Mouse (Mus musculus): ENCODE measurements around the gene Ptprc. TPM values are rescaled to one million over a fixed set of nuclear protein-coding genes. Genes with fewer than 3 reads are reported as not detected.

Ptprc gene
- polyA plus RNA-seq, 1 experiment from 2014 or later, result 0.61 TPM

- peaks cover 6% of the 10 kb centered on the region for H3K4me1 ChIP-seq (replicated peaks; ENCODE audit: control insufficient read depth, insufficient read depth, low read length)
- H3K36me3 ChIP-seq (ENCODE audit: control insufficient read depth, insufficient read depth), result no peaks in the 10 kb centered on the region
- no peaks in the 10 kb centered on the region for H3K27me3 ChIP-seq (replicated peaks; ENCODE audit: control insufficient read depth, insufficient read depth, low read length)
- no peak overlapping the region for H3K4me2 ChIP-seq (ENCODE audit: low read length)
- 95% methylated on average over 6 of the region's 6 CpGs for whole genome bisulfite sequencing
- no peak overlapping the region for H3K27ac ChIP-seq (ENCODE audit: low read length)
- H3K4me3 ChIP-seq (replicated peaks; ENCODE audit: low read length), result no peak overlapping the region
- no peaks in the 10 kb centered on the region for H3K9me3 ChIP-seq (ENCODE audit: control insufficient read depth, low read length)
- H3K9ac ChIP-seq (replicated peaks; ENCODE audit: low read depth, low read length), result no peak overlapping the region
- ATAC-seq, result no peak
Measured at GRCm38 (mm10) chr1:138137024-138137577, 38.4 kb downstream of the Ptprc start.

DNA sequence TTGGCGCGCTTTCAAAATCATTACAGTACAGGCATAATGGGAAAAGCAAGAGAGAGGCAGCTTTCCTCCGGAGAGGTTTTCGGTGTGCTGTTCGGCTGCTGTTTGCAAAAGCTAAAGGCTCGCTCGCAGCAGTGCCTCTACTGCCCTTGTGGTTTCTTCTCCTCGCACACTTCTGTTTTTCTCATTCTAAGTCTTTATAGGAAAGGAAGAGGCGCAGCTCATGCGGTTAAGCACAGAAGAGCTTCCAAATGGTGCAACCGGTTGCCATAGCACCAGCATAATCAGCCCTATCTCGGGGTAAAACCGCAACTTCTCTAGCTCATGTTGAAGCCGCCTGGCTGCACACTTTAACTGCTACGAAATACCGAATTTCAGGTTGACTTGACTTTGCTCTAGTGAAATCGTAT is 39.1 kb downstream of the Ptprc start:
- Histone ChIP-seq H3K4me3 (replicated peaks; ENCODE audit: low read length) (peak overlapping the region; percentile 47), H3K4me2 (ENCODE audit: low read length) (peak overlapping the region; percentile 69), H3K9ac (replicated peaks; ENCODE audit: low read depth, low read length) (peak overlapping the region; percentile 46), H3K27me3 (replicated peaks; ENCODE audit: control insufficient read depth, insufficient read depth, low read length) (no peaks in the 10 kb centered on the region), H3K4me1 (replicated peaks; ENCODE audit: control insufficient read depth, insufficient read depth, low read length) (peaks cover 6% of the 10 kb centered on the region), H3K9me3 (ENCODE audit: control insufficient read depth, low read length) (no peaks in the 10 kb centered on the region), H3K36me3 (ENCODE audit: control insufficient read depth, insufficient read depth) (no peaks in the 10 kb centered on the region), H3K27ac (ENCODE audit: low read length) (peak overlapping the region; percentile 81)
- ATAC-seq, result peak; percentile 98
- 6% methylated on average over 17 of the region's 17 CpGs for WGBS

- Histone ChIP-seq H3K36me3 (ENCODE audit: control insufficient read depth, insufficient read depth) (no peaks in the 10 kb centered on the region), H3K9me3 (ENCODE audit: control insufficient read depth, low read length) (no peaks in the 10 kb centered on the region), H3K4me1 (replicated peaks; ENCODE audit: control insufficient read depth, insufficient read depth, low read length) (peaks cover 6% of the 10 kb centered on the region), H3K27ac (ENCODE audit: low read length) (peak overlapping the region; percentile 81), H3K4me2 (ENCODE audit: low read length) (peak overlapping the region; percentile 69), H3K27me3 (replicated peaks; ENCODE audit: control insufficient read depth, insufficient read depth, low read length) (no peaks in the 10 kb centered on the region), H3K9ac (replicated peaks; ENCODE audit: low read depth, low read length) (peak overlapping the region; percentile 46), H3K4me3 (replicated peaks; ENCODE audit: low read length) (peak overlapping the region; percentile 47)
- WGBS, result 12% methylated on average over 9 of the region's 9 CpGs
- ATAC-seq, result no peak
Measured at GRCm38 (mm10) chr1:138135637-138136372, 39.7 kb downstream of the Ptprc start.

GRCm38 (mm10) chr1:138135117-138135516 is 40.4 kb downstream of the Ptprc start:
- Histone ChIP-seq H3K9ac (replicated peaks; ENCODE audit: low read depth, low read length) (no peak overlapping the region), H3K27me3 (replicated peaks; ENCODE audit: control insufficient read depth, insufficient read depth, low read length) (no peaks in the 10 kb centered on the region), H3K4me1 (replicated peaks; ENCODE audit: control insufficient read depth, insufficient read depth, low read length) (peaks cover 6% of the 10 kb centered on the region), H3K4me3 (replicated peaks; ENCODE audit: low read length) (no peak overlapping the region), H3K27ac (ENCODE audit: low read length) (no peak overlapping the region), H3K4me2 (ENCODE audit: low read length) (no peak overlapping the region), H3K9me3 (ENCODE audit: control insufficient read depth, low read length) (no peaks in the 10 kb centered on the region), H3K36me3 (ENCODE audit: control insufficient read depth, insufficient read depth) (no peaks in the 10 kb centered on the region)
- ATAC-seq, result no peak

GRCm38 (mm10) chr1:138134324-138134723 is 41.2 kb downstream of the Ptprc start:
- no peak for ATAC-seq
- 91% methylated on average over 6 of the region's 6 CpGs for WGBS

DNA sequence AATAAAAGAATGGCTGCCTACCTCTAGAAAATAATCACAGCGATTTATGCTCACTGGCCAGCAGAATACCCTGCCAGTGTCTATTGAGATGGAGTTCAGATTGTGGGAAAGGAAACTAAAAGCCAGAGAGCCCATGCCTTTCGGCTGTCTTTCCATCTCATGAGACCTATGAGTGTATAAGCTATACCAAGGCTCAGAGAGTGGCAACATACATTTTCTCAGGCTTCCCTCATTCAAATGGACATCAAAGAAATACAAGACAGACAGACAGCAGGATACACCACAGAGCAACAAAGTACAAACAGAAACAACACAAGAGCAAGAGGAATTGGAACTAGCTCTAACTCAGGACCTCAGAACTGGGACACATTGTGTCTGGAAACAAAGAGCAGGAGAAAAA is 43.8 kb downstream of the Ptprc start:
- Histone ChIP-seq H3K36me3 (ENCODE audit: control insufficient read depth, insufficient read depth) (no peaks in the 10 kb centered on the region), H3K4me2 (ENCODE audit: low read length) (no peak overlapping the region), H3K4me3 (replicated peaks; ENCODE audit: low read length) (no peak overlapping the region), H3K27me3 (replicated peaks; ENCODE audit: control insufficient read depth, insufficient read depth, low read length) (no peaks in the 10 kb centered on the region), H3K9ac (replicated peaks; ENCODE audit: low read depth, low read length) (no peak overlapping the region), H3K4me1 (replicated peaks; ENCODE audit: control insufficient read depth, insufficient read depth, low read length) (peaks cover 6% of the 10 kb centered on the region), H3K27ac (ENCODE audit: low read length) (no peak overlapping the region), H3K9me3 (ENCODE audit: control insufficient read depth, low read length) (no peaks in the 10 kb centered on the region)
- WGBS, result 71% methylated on average over 2 of the region's 2 CpGs
- no peak for ATAC-seq

More at GRCm38 (mm10) chr1:138134324-138134723, 41.2 kb downstream of the Ptprc start:
- H3K36me3 ChIP-seq (ENCODE audit: control insufficient read depth, insufficient read depth), result no peaks in the 10 kb centered on the region
- H3K4me3 ChIP-seq (replicated peaks; ENCODE audit: low read length), result no peak overlapping the region
- no peaks in the 10 kb centered on the region for H3K27me3 ChIP-seq (replicated peaks; ENCODE audit: control insufficient read depth, insufficient read depth, low read length)
- H3K27ac ChIP-seq (ENCODE audit: low read length), result no peak overlapping the region
- peaks cover 6% of the 10 kb centered on the region for H3K4me1 ChIP-seq (replicated peaks; ENCODE audit: control insufficient read depth, insufficient read depth, low read length)
- no peak overlapping the region for H3K9ac ChIP-seq (replicated peaks; ENCODE audit: low read depth, low read length)
- no peak overlapping the region for H3K4me2 ChIP-seq (ENCODE audit: low read length)
- H3K9me3 ChIP-seq (ENCODE audit: control insufficient read depth, low read length), result no peaks in the 10 kb centered on the region

- Histone ChIP-seq H3K27ac (ENCODE audit: low read length) (no peak overlapping the region), H3K9me3 (ENCODE audit: control insufficient read depth, low read length) (no peaks in the 10 kb centered on the region), H3K4me1 (replicated peaks; ENCODE audit: control insufficient read depth, insufficient read depth, low read length) (no peaks in the 10 kb centered on the region), H3K4me3 (replicated peaks; ENCODE audit: low read length) (no peak overlapping the region), H3K9ac (replicated peaks; ENCODE audit: low read depth, low read length) (no peak overlapping the region), H3K27me3 (replicated peaks; ENCODE audit: control insufficient read depth, insufficient read depth, low read length) (no peaks in the 10 kb centered on the region), H3K36me3 (ENCODE audit: control insufficient read depth, insufficient read depth) (no peaks in the 10 kb centered on the region), H3K4me2 (ENCODE audit: low read length) (no peak overlapping the region)
- WGBS, result 42% methylated on average over 4 of the region's 4 CpGs
- ATAC-seq, result 0 out of 2 replicates have a peak, but pooled peaks have one; percentile 49
Measured at GRCm38 (mm10) chr1:138130145-138130544, 45.4 kb downstream of the Ptprc start.

DNA sequence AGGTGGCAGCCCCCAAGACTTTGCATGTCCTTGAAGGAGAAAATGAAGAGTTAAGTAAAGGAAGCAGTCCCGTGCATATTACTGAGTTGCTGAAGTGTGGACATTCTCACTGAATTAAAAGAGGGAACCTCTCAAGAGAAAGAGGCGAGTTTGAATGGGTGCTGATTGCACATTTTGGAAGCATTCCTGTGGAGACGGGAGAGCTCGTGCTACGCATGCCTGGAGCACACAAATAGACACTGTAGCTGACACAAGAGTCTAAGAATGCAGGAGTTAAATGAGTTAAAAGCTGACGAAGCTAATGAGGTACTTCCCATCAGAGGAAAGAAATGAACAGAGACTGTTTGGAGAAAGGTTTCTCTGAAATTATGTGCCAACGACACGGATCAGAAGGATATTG is 48.7 kb downstream of the Ptprc start:
- Histone ChIP-seq H3K4me3 (replicated peaks; ENCODE audit: low read length) (no peak overlapping the region), H3K4me1 (replicated peaks; ENCODE audit: control insufficient read depth, insufficient read depth, low read length) (no peaks in the 10 kb centered on the region), H3K27ac (ENCODE audit: low read length) (no peak overlapping the region), H3K27me3 (replicated peaks; ENCODE audit: control insufficient read depth, insufficient read depth, low read length) (no peaks in the 10 kb centered on the region), H3K9ac (replicated peaks; ENCODE audit: low read depth, low read length) (no peak overlapping the region), H3K9me3 (ENCODE audit: control insufficient read depth, low read length) (no peaks in the 10 kb centered on the region), H3K36me3 (ENCODE audit: control insufficient read depth, insufficient read depth) (no peaks in the 10 kb centered on the region), H3K4me2 (ENCODE audit: low read length) (no peak overlapping the region)
- WGBS, result 21% methylated on average over 8 of the region's 8 CpGs
- ATAC-seq, result no peak

- H3K9me3 ChIP-seq (ENCODE audit: control insufficient read depth, low read length), result no peaks in the 10 kb centered on the region
- no peak for ATAC-seq
- H3K4me1 ChIP-seq (replicated peaks; ENCODE audit: control insufficient read depth, insufficient read depth, low read length), result no peaks in the 10 kb centered on the region
- no peak overlapping the region for H3K9ac ChIP-seq (replicated peaks; ENCODE audit: low read depth, low read length)
- H3K4me3 ChIP-seq (replicated peaks; ENCODE audit: low read length), result no peak overlapping the region
- no peak overlapping the region for H3K4me2 ChIP-seq (ENCODE audit: low read length)
- H3K36me3 ChIP-seq (ENCODE audit: control insufficient read depth, insufficient read depth), result no peaks in the 10 kb centered on the region
- no peak overlapping the region for H3K27ac ChIP-seq (ENCODE audit: low read length)
- no peaks in the 10 kb centered on the region for H3K27me3 ChIP-seq (replicated peaks; ENCODE audit: control insufficient read depth, insufficient read depth, low read length)
- WGBS, result 90% methylated on average over 1 of the region's 1 CpGs
Measured at GRCm38 (mm10) chr1:138125281-138125680, 50.2 kb downstream of the Ptprc start.
